Mouse (Mus musculus) neural tube, embryonic 14.5 days (tissue): ENCODE measurements around the gene Npas2. TPM values are rescaled to one million over a fixed set of nuclear protein-coding genes. Genes with fewer than 3 reads are reported as not detected.

Experiments used
- ATAC-seq: fragments of 200-750 bp; cut with Nextera tagmentation; 2 replicates; pipeline ENCODE4 v1.8.0; 2017; ENCODE audit warnings: low read depth, mild to moderate bottlenecking, moderate TSS enrichment, moderate library complexity
- H3K27ac ChIP-seq: fragments of 300-500 bp; sonication (generic); 2 replicates; pipeline ENCODE4 v1.5.1; 2014; ENCODE audit warnings: low read depth, mild to moderate bottlenecking, control low read depth, low read length, moderate library complexity, mixed read lengths
- H3K27me3 ChIP-seq: fragments of 300-500 bp; sonication (generic); 2 replicates; pipeline ENCODE4 v1.6.1; 2014; ENCODE audit warnings: low read length; ENCODE audit not compliant: control insufficient read depth, insufficient read depth
- H3K36me3 ChIP-seq: fragments of 300-500 bp; sonication (generic); 2 replicates; pipeline ENCODE4 v1.6.1; 2014; ENCODE audit warnings: low read length, mixed read lengths; ENCODE audit not compliant: control insufficient read depth, insufficient read depth
- H3K4me1 ChIP-seq: fragments of 300-500 bp; sonication (generic); 2 replicates; pipeline ENCODE4 v1.6.1; 2014; ENCODE audit warnings: low read length; ENCODE audit not compliant: control insufficient read depth, insufficient read depth
- H3K4me2 ChIP-seq: fragments of 300-500 bp; sonication (generic); 2 replicates; pipeline ENCODE4 v1.6.1; 2014; ENCODE audit warnings: mild to moderate bottlenecking, low read depth, low read length, control low read depth
- H3K4me3 ChIP-seq: fragments of 300-500 bp; sonication (generic); 2 replicates; pipeline ENCODE4 v1.5.1; 2014; ENCODE audit warnings: low read depth, low read length, control low read depth, mixed read lengths
- H3K9ac ChIP-seq: fragments of 300-500 bp; sonication (generic); replicated peaks from 2 replicates; pipeline ENCODE4 v1.6.1; 2014; ENCODE audit warnings: low read depth, mild to moderate bottlenecking, control low read depth, low read length, mixed read lengths
- H3K9me3 ChIP-seq: fragments of 300-500 bp; sonication (generic); 2 replicates; pipeline ENCODE4 v1.6.1; 2016; ENCODE audit warnings: low read length; ENCODE audit not compliant: control insufficient read depth
- WGBS: fragments of 180-500 bp; shearing (Covaris S2); extraction: QIAGEN DNeasy Blood & Tissue Kit; methylation state at CpG from one replicate; pipeline ENCODE4 v1.1.7; 2014; 5-methylcytosine and 5-hydroxymethylcytosine counted together
- polyA plus RNA-seq: library from polyadenylated mRNA; unstranded; fragments of >200 nt; fragmentation: Nextera tagmentation; extraction: Ambion mirVana; gene quantifications from 2 replicates; pipeline ENCODE4 v1.2.1, GENCODE M21; 2014

Npas2 gene
- polyA plus RNA-seq, 1 experiment from 2014 or later, result 1.8 TPM

GRCm38 (mm10) chr1:39287831-39288230 is 94.3 kb downstream of the Npas2 start:
- no peaks in the 10 kb centered on the region for H3K36me3 ChIP-seq
- no peaks in the 10 kb centered on the region for H3K27me3 ChIP-seq
- H3K4me1 ChIP-seq, result no peaks in the 10 kb centered on the region
- no peak overlapping the region for H3K4me2 ChIP-seq
- WGBS, result 82% methylated on average over 4 of the region's 4 CpGs
- H3K9ac ChIP-seq, result no peak overlapping the region
- H3K9me3 ChIP-seq, result no peaks in the 10 kb centered on the region
- no peak overlapping the region for H3K4me3 ChIP-seq
- H3K27ac ChIP-seq, result no peak overlapping the region
- no peak for ATAC-seq

- no peak overlapping the region for H3K4me2 ChIP-seq
- H3K9ac ChIP-seq, result no peak overlapping the region
- H3K27me3 ChIP-seq, result no peaks in the 10 kb centered on the region
- H3K27ac ChIP-seq, result no peak overlapping the region
- ATAC-seq, result no peak
- no peaks in the 10 kb centered on the region for H3K36me3 ChIP-seq
- no peaks in the 10 kb centered on the region for H3K4me1 ChIP-seq
- no peaks in the 10 kb centered on the region for H3K9me3 ChIP-seq
- WGBS, result 75% methylated on average over 3 of the region's 3 CpGs
- H3K4me3 ChIP-seq, result no peak overlapping the region
Measured at GRCm38 (mm10) chr1:39288425-39288824, 94.9 kb downstream of the Npas2 start.

- no peak for ATAC-seq
- no peaks in the 10 kb centered on the region for H3K27me3 ChIP-seq
- no peak overlapping the region for H3K4me3 ChIP-seq
- H3K4me2 ChIP-seq, result no peak overlapping the region
- H3K27ac ChIP-seq, result no peak overlapping the region
- H3K9ac ChIP-seq, result no peak overlapping the region
- H3K36me3 ChIP-seq, result no peaks in the 10 kb centered on the region
- H3K9me3 ChIP-seq, result no peaks in the 10 kb centered on the region
- H3K4me1 ChIP-seq, result no peaks in the 10 kb centered on the region
- WGBS, result 90% methylated on average over 3 of the region's 3 CpGs
Measured at GRCm38 (mm10) chr1:39292001-39292400, 98.5 kb downstream of the Npas2 start.

- WGBS, result 95% methylated on average over 9 of the region's 9 CpGs
- H3K4me3 ChIP-seq, result no peak overlapping the region
- H3K27ac ChIP-seq, result no peak overlapping the region
- H3K4me1 ChIP-seq, result no peaks in the 10 kb centered on the region
- no peaks in the 10 kb centered on the region for H3K36me3 ChIP-seq
- no peak overlapping the region for H3K9ac ChIP-seq
- no peak for ATAC-seq
- no peak overlapping the region for H3K4me2 ChIP-seq
- H3K9me3 ChIP-seq, result no peaks in the 10 kb centered on the region
- H3K27me3 ChIP-seq, result no peaks in the 10 kb centered on the region
Measured at GRCm38 (mm10) chr1:39298294-39298693, 104.8 kb downstream of the Npas2 start.

DNA sequence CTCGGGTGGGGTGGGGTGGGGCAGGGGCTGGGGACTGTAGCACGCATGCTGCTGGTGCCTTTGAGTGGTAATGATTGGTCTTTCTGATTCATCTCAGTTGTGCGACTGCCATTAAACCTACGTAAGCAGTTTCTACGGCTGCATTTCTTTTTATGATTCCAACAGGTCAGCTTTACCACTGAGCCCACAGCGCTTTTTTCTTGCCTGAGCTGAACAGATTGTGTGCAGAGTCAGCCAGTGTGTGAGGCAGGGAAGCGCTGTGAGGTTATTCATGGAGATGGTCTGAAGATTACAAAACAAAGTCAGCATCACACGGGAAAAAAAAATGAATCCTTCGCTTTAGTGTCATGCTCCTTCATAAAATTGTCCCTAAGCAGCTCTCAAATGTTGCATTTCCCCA is 106.7 kb downstream of the Npas2 start:
- WGBS, result 81% methylated on average over 9 of the region's 9 CpGs

DNA sequence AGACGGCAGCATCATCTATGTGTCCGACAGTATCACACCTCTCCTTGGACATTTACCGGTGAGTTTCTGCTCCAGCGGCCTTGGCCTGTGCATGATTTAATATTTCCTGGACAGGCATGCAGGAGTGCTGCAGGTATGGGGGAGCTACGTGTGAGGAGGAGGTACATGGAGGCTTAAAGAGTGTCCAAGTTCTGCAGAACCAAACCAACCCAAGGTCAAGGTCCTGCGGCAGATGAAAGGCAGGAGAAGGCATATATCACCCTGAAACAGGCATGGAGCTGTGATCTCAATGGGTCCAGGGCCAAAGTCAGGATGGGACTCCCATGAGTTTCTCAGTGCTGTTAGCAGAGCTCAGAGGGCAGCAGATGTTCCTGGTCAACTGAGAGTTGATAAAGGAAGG is 107.1 kb downstream of the Npas2 start:
- Histone ChIP-seq H3K4me1 (no peaks in the 10 kb centered on the region), H3K9ac (no peak overlapping the region), H3K36me3 (no peaks in the 10 kb centered on the region), H3K4me2 (no peak overlapping the region), H3K27ac (no peak overlapping the region), H3K27me3 (no peaks in the 10 kb centered on the region), H3K9me3 (no peaks in the 10 kb centered on the region), H3K4me3 (no peak overlapping the region)
- 87% methylated on average over 6 of the region's 6 CpGs for WGBS
- ATAC-seq, result no peak

More for the DNA sequence above, 106.7 kb downstream of the Npas2 start:
- H3K4me2 ChIP-seq, result no peak overlapping the region
- no peaks in the 10 kb centered on the region for H3K4me1 ChIP-seq
- no peaks in the 10 kb centered on the region for H3K27me3 ChIP-seq
- no peak overlapping the region for H3K4me3 ChIP-seq
- H3K27ac ChIP-seq, result no peak overlapping the region
- H3K9me3 ChIP-seq, result no peaks in the 10 kb centered on the region
- no peak for ATAC-seq
- H3K9ac ChIP-seq, result no peak overlapping the region
- H3K36me3 ChIP-seq, result no peaks in the 10 kb centered on the region

DNA sequence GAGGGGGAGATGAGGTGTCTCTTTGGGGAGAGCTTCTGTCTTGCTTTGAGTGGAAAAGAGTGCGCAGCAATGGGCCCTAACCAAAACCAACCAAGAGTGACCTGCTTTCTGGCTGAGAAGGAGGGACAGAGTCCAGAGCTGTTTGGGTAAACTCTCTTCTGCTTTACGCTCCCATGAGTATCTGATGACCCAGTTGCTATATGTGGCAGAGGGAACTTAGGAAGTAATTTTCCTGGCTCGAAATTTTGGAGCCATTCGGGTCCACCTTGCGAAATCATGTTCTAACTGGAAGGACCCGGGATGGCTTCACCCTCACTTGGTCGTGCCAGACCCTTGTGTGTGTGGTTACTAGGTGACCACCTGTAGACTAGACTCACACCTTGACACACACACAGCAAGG is 108.7 kb downstream of the Npas2 start:
- ATAC-seq, result no peak
- Histone ChIP-seq H3K9me3 (no peaks in the 10 kb centered on the region), H3K4me1 (no peaks in the 10 kb centered on the region), H3K27me3 (no peaks in the 10 kb centered on the region), H3K9ac (no peak overlapping the region), H3K4me3 (no peak overlapping the region), H3K4me2 (no peak overlapping the region), H3K36me3 (no peaks in the 10 kb centered on the region), H3K27ac (no peak overlapping the region)
- 91% methylated on average over 7 of the region's 7 CpGs for WGBS

GRCm38 (mm10) chr1:39303054-39303649 is 109.6 kb downstream of the Npas2 start:
- no peaks in the 10 kb centered on the region for H3K9me3 ChIP-seq
- H3K36me3 ChIP-seq, result no peaks in the 10 kb centered on the region
- H3K4me3 ChIP-seq, result no peak overlapping the region
- no peak overlapping the region for H3K9ac ChIP-seq
- no peak for ATAC-seq
- H3K4me1 ChIP-seq, result no peaks in the 10 kb centered on the region
- no peak overlapping the region for H3K27ac ChIP-seq
- no peaks in the 10 kb centered on the region for H3K27me3 ChIP-seq
- H3K4me2 ChIP-seq, result no peak overlapping the region
- 85% methylated on average over 4 of the region's 4 CpGs for WGBS

DNA sequence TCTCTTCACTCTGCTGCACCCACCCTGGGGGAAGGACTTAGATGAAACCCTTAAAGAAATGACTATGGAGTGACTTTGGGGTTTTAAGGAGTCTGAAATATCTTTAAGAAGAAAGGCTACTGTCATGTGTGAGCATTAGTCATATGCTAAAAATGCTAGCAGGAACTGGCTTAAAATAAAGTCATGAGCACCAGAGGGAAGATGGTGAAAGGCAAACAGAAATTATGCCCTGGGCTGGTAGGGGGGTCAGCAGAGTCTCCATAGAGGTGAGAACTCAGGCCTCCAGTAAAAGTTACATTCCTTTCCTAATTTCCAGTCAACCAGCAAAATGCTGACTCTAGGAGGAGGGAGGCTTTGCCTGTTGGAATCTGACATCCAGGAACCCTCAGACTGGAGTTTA is 113.8 kb downstream of the Npas2 start:
- no peaks in the 10 kb centered on the region for H3K27me3 ChIP-seq
- H3K4me2 ChIP-seq, result no peak overlapping the region
- no peaks in the 10 kb centered on the region for H3K36me3 ChIP-seq
- H3K4me3 ChIP-seq, result no peak overlapping the region
- no peak for ATAC-seq
- no peaks in the 10 kb centered on the region; the same call in 1 of the 2 replicates for H3K4me1 ChIP-seq
- H3K9ac ChIP-seq, result no peak overlapping the region
- no peaks in the 10 kb centered on the region for H3K9me3 ChIP-seq
- no peak overlapping the region for H3K27ac ChIP-seq
